Mouse (Mus musculus) forebrain, embryonic 11.5 days (tissue): ENCODE data around the gene Slc9a5. TPM values are rescaled to one million over a fixed set of nuclear protein-coding genes. Genes with fewer than 3 reads are reported as not detected.

Source experiments
- ATAC-seq: fragments of 200-750 bp; cut with Nextera tagmentation; replicated peaks from 2 replicates; pipeline ENCODE4 v1.8.0; 2017; ENCODE audit warnings: moderate TSS enrichment; ENCODE audit not compliant: low FRiP score
- DNase-seq: peaks from one replicate; pipeline ENCODE4 v3.0.0-alpha.2; 2017; ENCODE audit warnings: low spot score
- H3K27ac ChIP-seq: fragments of 300-500 bp; sonication (generic); 2 replicates; pipeline ENCODE4 v1.5.1; 2014; ENCODE audit warnings: low read depth, low read length
- H3K27me3 ChIP-seq: fragments of 300-500 bp; sonication (generic); 2 replicates; pipeline ENCODE4 v1.6.1; 2014; ENCODE audit warnings: mild to moderate bottlenecking, low read length, mixed read lengths; ENCODE audit not compliant: control insufficient read depth, insufficient read depth
- H3K36me3 ChIP-seq: fragments of 300-500 bp; sonication (generic); 2 replicates; pipeline ENCODE4 v1.6.1; 2014; ENCODE audit warnings: mild to moderate bottlenecking, low read length, moderate library complexity, mixed read lengths; ENCODE audit not compliant: control insufficient read depth, insufficient read depth
- H3K4me1 ChIP-seq: fragments of 300-500 bp; sonication (generic); replicated peaks from 2 replicates; pipeline ENCODE4 v1.6.1; 2014; ENCODE audit warnings: low read length, mixed read lengths; ENCODE audit not compliant: control insufficient read depth, insufficient read depth
- H3K4me2 ChIP-seq: fragments of 300-500 bp; sonication (generic); 2 replicates; pipeline ENCODE4 v1.6.1; 2014; ENCODE audit warnings: low read depth, mild to moderate bottlenecking, low read length, moderate library complexity, mixed read lengths; ENCODE audit not compliant: severe bottlenecking
- H3K4me3 ChIP-seq: fragments of 300-500 bp; sonication (generic); 2 replicates; pipeline ENCODE4 v1.5.1; 2014; ENCODE audit warnings: low read depth, low read length
- H3K9ac ChIP-seq: fragments of 300-500 bp; sonication (generic); 2 replicates; pipeline ENCODE4 v1.6.1; 2014; ENCODE audit warnings: low read length
- H3K9me3 ChIP-seq: fragments of 300-500 bp; sonication (generic); 2 replicates; pipeline ENCODE4 v1.6.1; 2016; ENCODE audit warnings: low read length, mixed read lengths; ENCODE audit not compliant: control insufficient read depth
- WGBS: fragments of 180-500 bp; shearing (Covaris S2); extraction: QIAGEN DNeasy Blood & Tissue Kit; methylation state at CpG from one replicate; pipeline ENCODE4 v1.1.7; 2014; 5-methylcytosine and 5-hydroxymethylcytosine counted together
- polyA plus RNA-seq: library from polyadenylated mRNA; unstranded; fragments of >200 nt; fragmentation: Nextera tagmentation; extraction: Ambion mirVana; gene quantifications from 2 replicates; pipeline ENCODE4 v1.2.1, GENCODE M21; 2014

Slc9a5 gene
- polyA plus RNA-seq, 1 experiment from 2014 or later, result 7.7 TPM

DNA sequence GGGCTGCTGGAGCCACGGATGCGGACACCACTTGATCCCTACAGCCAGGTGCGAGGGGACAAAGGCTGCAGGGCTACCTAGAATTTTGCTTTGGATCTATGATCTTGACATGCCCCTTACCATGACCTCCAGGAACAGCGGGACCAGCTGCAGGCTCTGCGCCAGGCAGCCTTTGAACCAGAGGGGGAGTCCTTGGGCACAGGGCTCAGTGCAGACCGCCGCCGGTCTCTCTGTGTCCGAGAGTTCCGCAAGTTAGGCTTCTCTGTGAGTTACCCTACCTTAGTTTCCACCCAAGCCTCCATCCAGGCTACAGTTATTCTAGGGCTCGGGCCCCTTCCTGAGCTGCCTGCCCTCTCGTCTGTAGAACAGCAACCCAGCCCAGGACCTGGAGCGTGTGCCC is 41.0 kb upstream of the Slc9a5 start:
- WGBS, result 94% methylated on average over 13 of the region's 13 CpGs
- H3K27ac ChIP-seq, result no peak overlapping the region
- H3K36me3 ChIP-seq, result peaks cover 5% of the 10 kb centered on the region

DNA sequence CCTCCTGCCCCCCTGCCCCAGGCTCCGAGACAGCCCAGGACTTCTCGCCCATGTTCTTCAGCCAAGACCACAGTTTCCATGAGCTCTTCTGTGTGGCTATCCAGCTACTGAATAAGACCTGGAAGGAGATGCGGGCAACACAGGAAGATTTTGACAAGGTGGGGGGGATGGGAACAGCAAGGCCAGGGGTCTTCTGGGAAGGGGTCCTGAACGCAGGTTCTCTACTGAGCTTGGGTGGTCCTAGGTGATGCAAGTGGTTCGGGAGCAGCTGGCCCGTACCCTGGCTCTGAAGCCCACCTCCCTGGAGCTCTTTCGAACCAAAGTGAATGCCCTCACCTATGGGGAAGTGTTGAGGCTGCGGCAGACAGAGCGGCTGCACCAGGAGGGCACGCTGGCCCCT is 40.2 kb upstream of the Slc9a5 start:
- Histone ChIP-seq H3K9me3 (no peaks in the 10 kb centered on the region), H3K4me1 (peaks cover 5% of the 10 kb centered on the region), H3K4me3 (no peak overlapping the region), H3K27ac (no peak overlapping the region), H3K9ac (no peak overlapping the region), H3K4me2 (no peak overlapping the region), H3K36me3 (peaks cover 5% of the 10 kb centered on the region), H3K27me3 (no peaks in the 10 kb centered on the region)
- no peak for DNase-seq
- ATAC-seq, result no peak
- 96% methylated on average over 10 of the region's 10 CpGs for WGBS

More for the DNA sequence above, 41.0 kb upstream of the Slc9a5 start:
- no peak overlapping the region for H3K4me2 ChIP-seq
- DNase-seq, result no peak
- H3K4me1 ChIP-seq, result peaks cover 5% of the 10 kb centered on the region
- no peaks in the 10 kb centered on the region for H3K9me3 ChIP-seq
- no peaks in the 10 kb centered on the region for H3K27me3 ChIP-seq
- no peak for ATAC-seq
- no peak overlapping the region for H3K4me3 ChIP-seq
- no peak overlapping the region for H3K9ac ChIP-seq

DNA sequence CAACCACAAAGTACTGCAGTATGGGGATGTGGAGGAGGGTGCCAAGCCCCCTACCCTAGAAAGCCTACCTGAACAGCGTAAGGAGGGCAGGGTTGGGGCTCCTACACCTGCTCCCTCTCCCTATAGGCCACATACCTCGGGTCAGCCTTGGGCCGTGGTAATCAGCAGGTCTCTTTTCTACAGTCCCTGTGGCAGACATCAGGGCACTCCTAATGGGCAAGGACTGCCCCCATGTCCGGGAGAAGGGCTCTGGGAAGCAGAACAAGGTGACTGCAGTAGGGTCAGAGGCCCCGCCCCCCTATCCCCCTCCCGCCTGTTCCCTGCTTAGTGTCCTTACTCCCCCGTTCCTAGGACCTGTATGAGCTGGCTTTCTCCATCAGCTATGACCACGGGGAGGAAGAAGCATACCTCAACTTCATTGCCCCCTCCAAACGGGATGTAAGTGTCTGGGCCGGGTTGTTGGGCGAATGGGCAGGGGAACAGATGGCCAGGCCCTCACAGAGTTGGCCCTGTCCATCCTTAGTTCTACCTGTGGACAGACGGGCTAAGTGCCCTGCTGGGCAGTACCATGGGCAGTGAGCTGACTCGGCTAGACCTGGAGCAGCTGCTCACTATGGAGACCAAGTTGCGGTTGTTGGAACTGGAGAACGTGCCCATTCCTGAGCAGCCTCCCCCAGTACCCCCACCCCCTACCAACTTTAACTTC is 39.3 kb upstream of the Slc9a5 start:
- WGBS, result 77% methylated on average over 15 of the region's 15 CpGs

DNA sequence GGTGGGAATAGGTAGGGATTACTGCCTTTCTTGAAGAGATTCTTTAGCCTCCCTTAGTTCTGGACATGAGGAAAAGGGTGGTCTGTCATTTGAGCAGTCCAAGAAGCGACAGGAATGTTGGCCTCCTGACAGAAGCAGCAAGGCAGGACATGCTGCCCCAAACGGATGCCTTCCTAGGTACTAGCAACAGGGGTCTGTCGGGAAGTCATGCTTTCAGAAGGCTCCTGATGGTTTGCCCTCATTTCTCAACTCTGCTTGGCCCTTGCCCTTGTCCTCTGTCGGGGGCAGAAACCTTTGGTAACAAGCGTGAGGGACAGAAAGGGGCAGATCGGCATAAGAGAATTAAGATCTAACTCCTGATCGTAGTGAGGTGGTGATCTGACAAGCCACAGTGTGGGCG is 38.5 kb upstream of the Slc9a5 start:
- H3K27ac ChIP-seq, result no peak overlapping the region
- no peaks in the 10 kb centered on the region for H3K27me3 ChIP-seq
- peaks cover 5% of the 10 kb centered on the region for H3K4me1 ChIP-seq
- DNase-seq (no peak), ATAC-seq (no peak)
- no peaks in the 10 kb centered on the region for H3K9me3 ChIP-seq
- no peak overlapping the region for H3K4me2 ChIP-seq
- no peak overlapping the region for H3K9ac ChIP-seq
- no peak overlapping the region for H3K4me3 ChIP-seq
- WGBS, result 82% methylated on average over 8 of the region's 8 CpGs
- peaks cover 5% of the 10 kb centered on the region for H3K36me3 ChIP-seq

More for the DNA sequence above, 39.3 kb upstream of the Slc9a5 start:
- Histone ChIP-seq H3K9me3 (no peaks in the 10 kb centered on the region), H3K4me3 (no peak overlapping the region), H3K4me1 (peaks cover 5% of the 10 kb centered on the region), H3K27ac (no peak overlapping the region), H3K9ac (no peak overlapping the region), H3K36me3 (peaks cover 5% of the 10 kb centered on the region), H3K27me3 (no peaks in the 10 kb centered on the region), H3K4me2 (no peak overlapping the region)
- ATAC-seq (no peak), DNase-seq (no peak)

DNA sequence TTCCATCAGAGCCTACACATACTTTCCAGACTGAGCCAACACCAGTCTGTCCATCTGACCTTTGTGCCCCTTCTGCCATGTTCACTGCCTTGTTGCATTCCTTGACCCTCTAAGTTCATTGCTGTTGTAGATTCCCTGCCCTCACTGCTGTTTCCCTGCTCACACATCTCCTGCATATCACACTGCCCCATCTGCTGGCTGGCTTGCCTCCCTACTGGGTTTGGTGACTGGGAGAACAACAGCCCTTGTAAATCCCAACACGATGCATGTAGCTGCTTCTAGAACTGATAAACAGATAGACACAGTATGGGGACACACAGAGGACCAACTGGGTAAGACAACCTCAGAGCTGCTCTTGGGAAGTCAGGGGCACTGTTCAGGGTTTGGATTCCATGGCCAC is 36.9 kb upstream of the Slc9a5 start:
- Histone ChIP-seq H3K4me1 (no peaks in the 10 kb centered on the region), H3K36me3 (peaks cover 3% of the 10 kb centered on the region), H3K27me3 (no peaks in the 10 kb centered on the region), H3K9me3 (no peaks in the 10 kb centered on the region), H3K4me3 (no peak overlapping the region), H3K4me2 (no peak overlapping the region), H3K27ac (no peak overlapping the region), H3K9ac (no peak overlapping the region)
- WGBS, result 90% methylated on average over 1 of the region's 1 CpGs
- no peak for DNase-seq
- ATAC-seq, result no peak

DNA sequence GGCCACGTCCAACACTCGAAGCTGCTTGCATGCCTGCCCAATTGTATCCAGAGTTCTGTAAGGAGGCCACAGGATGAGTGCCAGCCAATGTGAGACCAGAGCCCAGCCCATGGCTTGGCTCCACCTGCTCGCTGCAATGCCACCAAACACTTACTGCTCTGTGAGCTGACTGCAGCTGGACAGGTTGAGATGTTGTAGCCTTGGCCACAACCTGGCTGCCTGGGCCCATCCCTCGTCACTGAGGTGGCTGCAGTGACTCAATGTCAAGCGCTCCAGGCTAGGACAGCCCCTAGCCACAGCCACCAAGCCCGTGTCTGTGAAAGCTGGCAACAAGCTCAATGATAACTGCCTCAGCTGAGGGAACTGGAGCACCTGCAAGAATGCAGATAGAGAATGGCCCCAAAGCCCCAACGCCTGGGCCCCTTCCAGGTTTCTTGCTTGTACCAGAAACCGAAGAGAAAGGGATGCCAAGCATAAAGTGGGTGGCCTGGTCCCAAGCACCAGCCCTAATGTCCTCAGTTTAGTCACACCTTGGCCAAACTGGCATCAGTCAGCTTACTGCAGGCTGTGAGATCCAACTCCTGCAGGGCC is 35.7 kb upstream of the Slc9a5 start:
- Histone ChIP-seq H3K27me3 (no peaks in the 10 kb centered on the region), H3K9ac (no peak overlapping the region), H3K27ac (no peak overlapping the region), H3K4me2 (no peak overlapping the region), H3K9me3 (no peaks in the 10 kb centered on the region), H3K4me3 (no peak overlapping the region), H3K4me1 (no peaks in the 10 kb centered on the region), H3K36me3 (peaks cover under 1% of the 10 kb centered on the region; the same call in 1 of the 2 replicates)
- 84% methylated on average over 8 of the region's 8 CpGs for WGBS
- no peak for DNase-seq
- ATAC-seq, result no peak

DNA sequence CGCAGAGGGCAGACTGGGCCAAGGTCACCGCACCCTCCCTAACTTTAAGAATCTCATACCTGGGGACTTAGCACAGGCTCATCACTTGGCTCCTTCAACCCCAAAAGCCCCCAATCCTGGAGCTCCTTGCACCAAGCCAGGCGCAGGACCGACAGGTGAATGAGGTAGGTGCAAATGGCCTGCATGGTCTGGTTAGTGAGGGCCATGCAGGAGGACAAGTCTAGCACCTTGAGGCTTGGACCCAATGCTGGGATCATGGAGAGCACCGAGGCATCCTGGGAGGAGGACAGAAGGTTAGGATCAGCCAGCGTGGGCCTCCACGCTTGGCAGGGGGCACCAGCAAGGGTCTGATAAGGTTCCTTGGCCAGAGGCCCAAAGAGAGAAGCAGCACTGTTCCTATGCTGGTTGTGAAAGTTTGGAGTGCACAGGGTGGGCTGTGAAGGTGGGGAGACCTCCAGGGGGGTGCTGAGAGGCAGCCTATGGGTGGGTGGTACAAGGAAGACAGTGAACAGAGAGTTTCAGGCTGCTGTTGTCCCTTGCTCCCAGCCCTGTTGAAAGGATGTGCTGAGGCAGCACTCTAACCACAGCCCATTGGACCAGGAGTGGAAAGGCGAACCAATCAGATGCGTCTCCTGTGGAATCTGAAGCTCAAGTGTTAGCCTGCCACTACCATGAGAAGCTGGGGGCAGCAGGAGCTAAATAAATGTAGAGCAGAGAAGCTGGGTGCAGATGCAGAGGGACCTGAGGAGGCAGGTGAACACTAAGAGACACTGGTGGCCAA is 34.8 kb upstream of the Slc9a5 start:
- ATAC-seq (peak; percentile 29; the same call in 1 of the 2 replicates), DNase-seq (no peak)
- Histone ChIP-seq H3K9ac (no peak overlapping the region), H3K4me1 (no peaks in the 10 kb centered on the region), H3K4me3 (no peak overlapping the region), H3K9me3 (no peaks in the 10 kb centered on the region), H3K27me3 (no peaks in the 10 kb centered on the region), H3K4me2 (no peak overlapping the region), H3K27ac (no peak overlapping the region), H3K36me3 (no peaks in the 10 kb centered on the region; the same call in 1 of the 2 replicates)
- 80% methylated on average over 9 of the region's 9 CpGs for WGBS

DNA sequence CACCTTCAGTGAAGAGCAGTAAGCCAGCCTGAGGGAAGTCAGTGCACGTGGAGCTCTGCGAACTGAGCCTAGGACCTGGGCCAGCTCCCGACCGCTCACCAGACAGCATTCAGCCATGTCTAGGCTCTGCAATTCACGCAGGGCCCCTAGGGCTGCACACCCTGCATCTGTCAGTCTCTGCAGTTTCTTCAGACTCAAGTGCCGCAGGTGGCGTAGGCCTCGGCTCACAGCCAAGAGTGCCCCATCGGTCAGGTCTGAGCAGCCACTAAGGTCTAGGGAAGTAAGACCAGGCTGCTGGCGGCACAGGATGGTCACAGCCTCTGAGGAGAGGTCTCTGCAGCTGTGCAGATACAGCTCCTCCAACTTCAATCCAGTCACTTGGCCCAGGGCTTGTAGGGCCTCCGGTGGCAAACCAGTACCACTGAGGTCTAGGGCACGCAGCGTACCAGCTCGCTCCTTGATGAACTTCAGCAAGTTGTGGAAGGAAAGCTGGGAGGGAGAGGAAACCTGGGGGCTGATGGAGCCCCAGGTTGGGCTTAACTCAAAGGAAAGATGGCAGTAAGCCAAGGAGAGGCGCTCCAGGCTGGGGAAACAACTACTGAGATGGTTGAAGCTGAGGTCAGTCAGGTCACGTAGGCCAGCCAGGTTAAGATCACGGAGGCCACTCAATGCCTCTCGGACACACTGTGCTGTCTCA is 33.4 kb upstream of the Slc9a5 start:
- no peaks in the 10 kb centered on the region for H3K27me3 ChIP-seq
- no peak overlapping the region for H3K27ac ChIP-seq
- no peak overlapping the region for H3K9ac ChIP-seq
- no peak for ATAC-seq
- DNase-seq, result no peak
- no peak overlapping the region for H3K4me2 ChIP-seq
- no peaks in the 10 kb centered on the region; the same call in 1 of the 2 replicates for H3K36me3 ChIP-seq
- H3K4me3 ChIP-seq, result no peak overlapping the region
- 93% methylated on average over 18 of the region's 18 CpGs for WGBS
- no peaks in the 10 kb centered on the region for H3K4me1 ChIP-seq
- no peaks in the 10 kb centered on the region for H3K9me3 ChIP-seq
